Mouse (Mus musculus): ENCODE measurements around the gene 0610010K14Rik. TPM values are rescaled to one million over a fixed set of nuclear protein-coding genes. Genes with fewer than 3 reads are reported as not detected.
A peak's percentile ranks its signal among the peaks of the same experiment; 100 is the strongest.

0610010K14Rik gene
- polyA plus RNA-seq, 1 experiment from 2014 or later, result 150 TPM

DNA sequence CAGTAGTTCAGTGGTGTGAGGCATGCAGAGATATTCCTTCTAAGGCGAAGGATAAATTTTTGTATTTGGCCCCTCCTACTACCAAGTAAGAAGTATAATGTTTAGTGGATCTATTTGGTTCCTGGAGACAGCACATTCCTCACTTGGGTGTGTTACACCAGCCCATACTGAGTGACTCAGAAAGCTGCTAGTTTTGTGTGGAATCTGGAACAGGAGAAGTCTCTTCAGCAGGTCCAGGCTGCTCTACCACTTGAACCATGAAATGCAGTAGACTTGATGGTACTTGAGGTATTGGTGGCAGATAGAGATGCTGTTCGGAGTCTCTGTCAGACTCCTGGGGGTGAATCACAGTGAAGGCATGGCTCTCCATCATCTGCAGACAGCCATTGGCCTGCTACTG is 27.0 kb downstream of the 0610010K14Rik start:
- Histone ChIP-seq H3K4me1 (replicated peaks; ENCODE audit: insufficient read depth, low read length) (peaks cover 16% of the 10 kb centered on the region), H3K9ac (ENCODE audit: low read depth, low read length) (no peak overlapping the region), H3K4me2 (ENCODE audit: low read length) (no peak overlapping the region), H3K36me3 (ENCODE audit: insufficient read depth, low read length) (no peaks in the 10 kb centered on the region), H3K9me3 (replicated peaks; ENCODE audit: low read length) (no peaks in the 10 kb centered on the region), H3K27me3 (ENCODE audit: insufficient read depth, low read length) (peaks cover 6% of the 10 kb centered on the region), H3K27ac (no peak overlapping the region), H3K4me3 (replicated peaks; ENCODE audit: low read depth, low read length) (no peak overlapping the region)
- TF ChIP-seq CTCF (IDR thresholded peaks at IDR 0.05; ENCODE audit: low read depth), result no peak
- no peak for DNase-seq (ENCODE audit: low spot score)
- no peak for ATAC-seq (replicated peaks; ENCODE audit: low FRiP score, low read depth)
- 89% methylated on average over 2 of the region's 2 CpGs for WGBS

DNA sequence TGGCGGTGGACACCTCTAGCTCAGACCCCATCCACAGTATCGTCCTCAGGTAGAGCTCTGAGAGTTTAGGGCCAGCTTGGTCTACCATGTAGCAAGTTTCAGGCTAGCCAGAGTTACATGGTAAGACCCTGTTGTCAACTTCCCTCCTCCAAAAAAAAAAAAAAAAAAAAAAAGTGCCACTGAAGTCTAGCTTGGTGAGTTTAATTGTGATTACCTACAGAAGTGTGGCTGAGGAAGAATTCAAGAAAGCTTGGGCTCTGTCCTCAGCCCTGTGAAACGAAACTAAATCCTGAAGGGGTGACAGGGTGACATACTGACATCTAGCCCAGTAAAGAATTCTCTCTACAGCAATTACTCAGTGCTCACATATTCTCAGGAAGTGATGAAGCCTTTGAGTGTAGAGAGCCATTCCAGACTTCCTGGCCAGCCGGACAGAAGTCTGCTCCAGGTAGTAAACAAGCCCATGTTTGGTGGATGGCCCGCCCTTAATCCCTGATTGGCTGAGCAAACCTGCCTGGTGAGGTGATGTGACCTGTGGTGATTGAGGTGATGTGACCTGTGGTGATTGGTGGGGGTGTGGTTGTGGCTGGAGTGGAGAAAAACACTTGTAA is 28.8 kb downstream of the 0610010K14Rik start:
- Histone ChIP-seq H3K4me1 (replicated peaks; ENCODE audit: insufficient read depth, low read length) (peaks cover 4% of the 10 kb centered on the region; the same call in 1 of the 2 replicates), H3K4me3 (replicated peaks; ENCODE audit: low read depth, low read length) (no peak overlapping the region), H3K27ac (no peak overlapping the region), H3K27me3 (ENCODE audit: insufficient read depth, low read length) (no peaks in the 10 kb centered on the region), H3K9ac (ENCODE audit: low read depth, low read length) (no peak overlapping the region), H3K36me3 (ENCODE audit: insufficient read depth, low read length) (no peaks in the 10 kb centered on the region), H3K9me3 (replicated peaks; ENCODE audit: low read length) (no peaks in the 10 kb centered on the region), H3K4me2 (ENCODE audit: low read length) (no peak overlapping the region)
- 67% methylated on average over 5 of the region's 5 CpGs for WGBS
- ATAC-seq (replicated peaks; ENCODE audit: low FRiP score, low read depth) (no peak), DNase-seq (ENCODE audit: low spot score) (no peak)
- no peak for TF ChIP-seq CTCF (IDR thresholded peaks at IDR 0.05; ENCODE audit: low read depth)

DNA sequence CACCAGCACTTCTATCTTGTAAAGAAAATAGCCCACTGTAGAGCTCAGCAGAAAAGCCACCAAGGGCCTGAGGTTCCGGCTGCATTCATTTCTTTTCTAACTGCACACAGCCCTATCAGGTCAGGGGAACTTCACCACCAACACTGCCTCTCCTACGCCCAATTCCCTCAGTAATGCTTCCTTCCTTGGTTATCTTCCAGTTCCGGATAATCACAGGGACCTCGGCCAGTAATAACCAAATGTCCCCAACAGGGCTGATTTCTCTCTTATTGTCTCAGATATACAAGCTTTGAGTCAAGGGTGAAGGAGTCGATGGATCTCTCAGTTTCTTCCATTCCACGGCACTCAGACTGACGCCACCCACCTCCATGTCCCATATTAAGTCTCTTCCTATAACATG is 30.4 kb downstream of the 0610010K14Rik start:
- Histone ChIP-seq H3K4me3 (replicated peaks; ENCODE audit: low read depth, low read length) (no peak overlapping the region), H3K27me3 (ENCODE audit: insufficient read depth, low read length) (no peaks in the 10 kb centered on the region), H3K4me1 (replicated peaks; ENCODE audit: insufficient read depth, low read length) (no peaks in the 10 kb centered on the region), H3K9me3 (replicated peaks; ENCODE audit: low read length) (no peaks in the 10 kb centered on the region), H3K9ac (ENCODE audit: low read depth, low read length) (no peak overlapping the region), H3K27ac (no peak overlapping the region), H3K4me2 (ENCODE audit: low read length) (no peak overlapping the region), H3K36me3 (ENCODE audit: insufficient read depth, low read length) (no peaks in the 10 kb centered on the region)
- 66% methylated on average over 7 of the region's 7 CpGs for WGBS
- ATAC-seq (replicated peaks; ENCODE audit: low FRiP score, low read depth) (no peak), DNase-seq (ENCODE audit: low spot score) (no peak)
- TF ChIP-seq CTCF (IDR thresholded peaks at IDR 0.05; ENCODE audit: low read depth), result no peak

DNA sequence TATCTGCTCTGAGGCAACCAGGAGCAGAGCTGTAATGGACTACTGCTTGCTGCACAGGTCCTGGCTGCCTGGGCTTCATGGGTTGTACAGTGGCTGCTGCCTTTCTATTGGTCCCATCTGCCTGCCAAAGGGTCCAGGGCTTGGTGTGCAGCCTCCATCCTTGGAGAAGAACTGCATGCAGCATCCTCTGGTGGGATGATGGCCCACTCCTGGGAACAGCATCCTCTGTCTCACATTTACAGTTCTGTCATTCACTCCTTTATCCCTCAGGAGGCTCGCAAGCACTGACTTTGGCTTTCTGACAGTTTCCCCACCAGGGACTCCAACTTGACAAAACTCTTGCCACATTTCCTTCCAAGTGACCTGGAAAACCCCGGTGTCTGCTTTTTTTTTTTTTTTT is 30.9 kb downstream of the 0610010K14Rik start:
- H3K4me1 ChIP-seq (replicated peaks; ENCODE audit: insufficient read depth, low read length), result no peaks in the 10 kb centered on the region
- DNase-seq (ENCODE audit: low spot score), result no peak
- no peaks in the 10 kb centered on the region for H3K9me3 ChIP-seq (replicated peaks; ENCODE audit: low read length)
- H3K4me3 ChIP-seq (replicated peaks; ENCODE audit: low read depth, low read length), result no peak overlapping the region
- TF ChIP-seq CTCF (IDR thresholded peaks at IDR 0.05; ENCODE audit: low read depth), result no peak
- WGBS, result 70% methylated on average over 2 of the region's 2 CpGs
- no peak overlapping the region for H3K4me2 ChIP-seq (ENCODE audit: low read length)
- no peak overlapping the region for H3K27ac ChIP-seq
- H3K9ac ChIP-seq (ENCODE audit: low read depth, low read length), result no peak overlapping the region
- no peak for ATAC-seq (replicated peaks; ENCODE audit: low FRiP score, low read depth)
- H3K27me3 ChIP-seq (ENCODE audit: insufficient read depth, low read length), result no peaks in the 10 kb centered on the region
- H3K36me3 ChIP-seq (ENCODE audit: insufficient read depth, low read length), result no peaks in the 10 kb centered on the region

DNA sequence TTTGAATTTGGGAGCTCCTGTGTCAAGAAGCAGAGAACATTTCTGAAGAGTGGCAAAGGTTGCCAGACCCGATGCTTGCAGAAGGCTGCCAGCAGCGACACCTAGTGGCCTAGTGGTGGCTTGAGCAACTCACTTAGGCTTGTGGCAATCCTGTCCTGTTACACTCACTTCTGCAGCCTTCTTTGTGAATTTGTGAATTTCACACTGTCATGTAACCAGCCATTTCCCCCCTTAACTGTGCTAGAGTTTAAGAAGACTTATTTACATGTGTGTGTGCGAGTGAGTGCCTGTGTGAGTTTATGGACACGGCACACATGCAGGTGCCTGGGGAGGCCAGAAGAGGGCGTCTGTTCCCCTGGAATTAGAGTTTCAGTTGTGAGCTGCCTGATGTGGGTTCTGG is 36.0 kb downstream of the 0610010K14Rik start:
- 38% methylated on average over 5 of the region's 5 CpGs for WGBS
- peak; percentile 94 for TF ChIP-seq CTCF (IDR thresholded peaks at IDR 0.05; ENCODE audit: low read depth)
- H3K4me3 ChIP-seq (replicated peaks; ENCODE audit: low read depth, low read length), result no peak overlapping the region
- no peaks in the 10 kb centered on the region for H3K27me3 ChIP-seq (ENCODE audit: insufficient read depth, low read length)
- H3K27ac ChIP-seq, result no peak overlapping the region
- no peaks in the 10 kb centered on the region for H3K9me3 ChIP-seq (replicated peaks; ENCODE audit: low read length)
- no peaks in the 10 kb centered on the region for H3K36me3 ChIP-seq (ENCODE audit: insufficient read depth, low read length)
- H3K4me1 ChIP-seq (replicated peaks; ENCODE audit: insufficient read depth, low read length), result peaks cover 9% of the 10 kb centered on the region; the same call in 1 of the 2 replicates
- no peak overlapping the region for H3K4me2 ChIP-seq (ENCODE audit: low read length)
- DNase-seq (ENCODE audit: low spot score), result peak; percentile 94
- no peak overlapping the region for H3K9ac ChIP-seq (ENCODE audit: low read depth, low read length)
- ATAC-seq (replicated peaks; ENCODE audit: low FRiP score, low read depth), result 0 out of 2 replicates have a peak, but pooled peaks have one; percentile 41

DNA sequence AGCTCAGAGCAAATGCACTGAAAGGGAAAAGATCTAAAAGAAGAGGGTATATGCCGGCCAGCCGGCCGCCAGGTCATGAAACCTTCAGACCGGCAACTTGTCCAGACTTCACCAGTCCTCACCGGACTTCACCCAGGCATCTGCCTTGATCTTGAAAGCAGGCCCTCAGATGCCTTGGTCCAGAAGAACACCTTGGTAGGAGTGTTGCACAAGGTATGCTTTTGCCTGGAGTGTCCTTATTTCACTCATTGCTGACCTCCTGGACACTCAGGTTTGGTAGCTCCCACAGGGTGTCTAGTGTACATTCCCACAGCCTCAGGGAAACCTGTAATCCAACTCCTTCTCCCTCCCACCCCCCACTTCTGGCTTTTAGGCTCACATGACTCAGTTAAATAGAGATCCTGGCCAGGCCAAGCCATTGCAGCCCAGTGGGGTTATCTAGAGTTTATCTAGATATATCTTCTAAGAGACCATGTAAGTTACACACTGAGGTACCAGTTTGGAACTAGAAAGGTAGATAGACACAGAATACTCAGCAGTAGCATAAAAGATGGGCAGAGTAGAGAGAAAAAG is 37.6 kb downstream of the 0610010K14Rik start:
- H3K9me3 ChIP-seq (replicated peaks; ENCODE audit: low read length), result no peaks in the 10 kb centered on the region
- no peak overlapping the region for H3K4me3 ChIP-seq (replicated peaks; ENCODE audit: low read depth, low read length)
- H3K4me1 ChIP-seq (replicated peaks; ENCODE audit: insufficient read depth, low read length), result peaks cover 9% of the 10 kb centered on the region; the same call in 1 of the 2 replicates
- DNase-seq (ENCODE audit: low spot score) (peak; percentile 27), ATAC-seq (replicated peaks; ENCODE audit: low FRiP score, low read depth) (no peak; the same call in 1 of the 2 replicates)
- H3K4me2 ChIP-seq (ENCODE audit: low read length), result no peak overlapping the region
- H3K27ac ChIP-seq, result peak overlapping the region; percentile 72
- TF ChIP-seq CTCF (IDR thresholded peaks at IDR 0.05; ENCODE audit: low read depth), result no peak
- no peaks in the 10 kb centered on the region for H3K27me3 ChIP-seq (ENCODE audit: insufficient read depth, low read length)
- no peaks in the 10 kb centered on the region for H3K36me3 ChIP-seq (ENCODE audit: insufficient read depth, low read length)
- WGBS, result 55% methylated on average over 5 of the region's 5 CpGs
- no peak overlapping the region for H3K9ac ChIP-seq (ENCODE audit: low read depth, low read length)

Measured in kidney, postnatal 0 days (tissue).